Mouse (Mus musculus) limb, embryonic 14.5 days (tissue): ENCODE data around the gene Lrrc34. TPM values are rescaled to one million over a fixed set of nuclear protein-coding genes. Genes with fewer than 3 reads are reported as not detected.

Experiments used
- ATAC-seq: fragments of 200-750 bp; cut with Nextera tagmentation; 2 replicates; pipeline ENCODE4 v1.8.0; 2017; ENCODE audit warnings: low read depth, moderate number of reproducible peaks, moderate TSS enrichment; ENCODE audit not compliant: low FRiP score
- DNase-seq: peaks from one replicate; pipeline ENCODE4 v3.0.0-alpha.2; 2015; ENCODE audit warnings: low spot score
- H3K27ac ChIP-seq: fragments of 300-500 bp; sonication (generic); replicated peaks from 2 replicates; pipeline ENCODE4 v1.5.1; 2014; ENCODE audit warnings: low read depth, mild to moderate bottlenecking, low read length, moderate library complexity, mixed read lengths
- H3K27me3 ChIP-seq: fragments of 300-500 bp; sonication (generic); 2 replicates; pipeline ENCODE4 v1.6.1; 2014; ENCODE audit warnings: low read length, mixed read lengths; ENCODE audit not compliant: control insufficient read depth, insufficient read depth
- H3K36me3 ChIP-seq: fragments of 300-500 bp; sonication (generic); 2 replicates; pipeline ENCODE4 v1.6.1; 2014; ENCODE audit warnings: mild to moderate bottlenecking, low read length, moderate library complexity, mixed read lengths; ENCODE audit not compliant: control insufficient read depth, insufficient read depth
- H3K4me1 ChIP-seq: fragments of 300-500 bp; sonication (generic); 2 replicates; pipeline ENCODE4 v1.6.1; 2014; ENCODE audit warnings: antibody characterized with exemption, low read length, mixed read lengths; ENCODE audit not compliant: control insufficient read depth, insufficient read depth
- H3K4me2 ChIP-seq: fragments of 300-500 bp; sonication (generic); replicated peaks from 2 replicates; pipeline ENCODE4 v1.6.1; 2014; ENCODE audit warnings: low read depth, mild to moderate bottlenecking, low read length, moderate library complexity; ENCODE audit not compliant: severe bottlenecking
- H3K4me3 ChIP-seq: fragments of 300-500 bp; sonication (generic); replicated peaks from 2 replicates; pipeline ENCODE4 v1.5.1; 2014; ENCODE audit warnings: low read length
- H3K9ac ChIP-seq: fragments of 300-500 bp; sonication (generic); 2 replicates; pipeline ENCODE4 v1.6.1; 2014; ENCODE audit warnings: mild to moderate bottlenecking, low read depth, low read length, moderate library complexity; ENCODE audit not compliant: severe bottlenecking
- H3K9me3 ChIP-seq: fragments of 300-500 bp; sonication (generic); 2 replicates; pipeline ENCODE4 v1.6.1; 2016; ENCODE audit warnings: low read length; ENCODE audit not compliant: control insufficient read depth
- POLR2A ChIP-seq: fragments of 200-500 bp; IDR thresholded peaks from 2 replicates; pipeline ENCODE4 v1.8.0; 2012; ENCODE audit warnings: inconsistent platforms, mild to moderate bottlenecking, moderate library complexity, borderline replicate concordance; ENCODE audit not compliant: insufficient read depth, insufficient read length; ENCODE audit errors: extremely low read depth
- WGBS: fragments of 180-500 bp; shearing (Covaris S2); extraction: QIAGEN DNeasy Blood & Tissue Kit; methylation state at CpG from one replicate; pipeline ENCODE4 v1.1.7; 2014; 5-methylcytosine and 5-hydroxymethylcytosine counted together
- polyA plus RNA-seq, 2 experiments: library from polyadenylated mRNA; depleted of rRNA in 1 of 2; stranded (reverse) in 1 of 2; unstranded in 1 of 2; fragments of >200 nt; fragmentation: Nextera tagmentation in 1 of 2; extraction: Ambion mirVana in 1 of 2; gene quantifications; 2 replicates each; pipeline versions ENCODE4 v1.2.1 to v1.2.3; 2012 to 2014

Gene Lrrc34
- polyA plus RNA-seq (2012; rRNA removed) (0.27 and 0.52 TPM in 2 replicates), polyA plus RNA-seq (2014; fragmentation: Nextera tagmentation; extraction: Ambion mirVana) (0.76 and 1.3 TPM in 2 replicates)

GRCm38 (mm10) chr3:30647440-30648090 is at the start of gene Lrrc34:
Gene Lrrc34 (minus strand): TSS chr3:30647869.
- peak within 1 kb of the TSS; percentile 78 for H3K4me2 ChIP-seq
- peak within 1 kb of the TSS; percentile 49 for H3K9ac ChIP-seq
- TF ChIP-seq POLR2A, result no peak
- H3K27me3 ChIP-seq, result no peaks in the 10 kb centered on the region
- peak within 1 kb of the TSS; percentile 36 for H3K4me3 ChIP-seq
- ATAC-seq (peak; percentile 86), DNase-seq (peak; percentile 68)
- no peaks in the 10 kb centered on the region for H3K9me3 ChIP-seq
- peaks cover 4% of the 10 kb centered on the region; the same call in 1 of the 2 replicates for H3K4me1 ChIP-seq
- no peak within 1 kb of the TSS for H3K27ac ChIP-seq
- WGBS, result 3% methylated on average over 20 of the region's 25 CpGs
- no peaks in the 10 kb centered on the region for H3K36me3 ChIP-seq

GRCm38 (mm10) chr3:30696346-30696745 is 48.7 kb upstream of the Lrrc34 start:
- Histone ChIP-seq H3K27me3 (no peaks in the 10 kb centered on the region), H3K36me3 (no peaks in the 10 kb centered on the region), H3K9me3 (no peaks in the 10 kb centered on the region), H3K4me2 (no peak overlapping the region), H3K4me1 (0 out of 2 replicates have a peak, but pooled peaks cover 3% of the 10 kb centered on the region), H3K9ac (no peak overlapping the region), H3K4me3 (no peak overlapping the region), H3K27ac (no peak overlapping the region)
- ATAC-seq (no peak), DNase-seq (peak; percentile 74)
- 11% methylated on average over 2 of the region's 2 CpGs for WGBS
- no peak for TF ChIP-seq POLR2A

GRCm38 (mm10) chr3:30695661-30696060 is 48.0 kb upstream of the Lrrc34 start:
- no peaks in the 10 kb centered on the region for H3K27me3 ChIP-seq
- DNase-seq (no peak), ATAC-seq (no peak)
- H3K9me3 ChIP-seq, result no peaks in the 10 kb centered on the region
- no peak overlapping the region for H3K27ac ChIP-seq
- no peaks in the 10 kb centered on the region for H3K36me3 ChIP-seq
- H3K9ac ChIP-seq, result no peak overlapping the region
- TF ChIP-seq POLR2A, result no peak
- H3K4me3 ChIP-seq, result no peak overlapping the region
- 0 out of 2 replicates have a peak, but pooled peaks cover 3% of the 10 kb centered on the region for H3K4me1 ChIP-seq
- WGBS, result 85% methylated on average over 2 of the region's 2 CpGs
- H3K4me2 ChIP-seq, result no peak overlapping the region

- no peak overlapping the region for H3K4me2 ChIP-seq
- no peaks in the 10 kb centered on the region for H3K27me3 ChIP-seq
- WGBS, result 62% methylated on average over 7 of the region's 7 CpGs
- DNase-seq (no peak), ATAC-seq (no peak)
- H3K36me3 ChIP-seq, result no peaks in the 10 kb centered on the region
- TF ChIP-seq POLR2A, result no peak
- H3K9me3 ChIP-seq, result no peaks in the 10 kb centered on the region
- no peak overlapping the region for H3K27ac ChIP-seq
- no peak overlapping the region for H3K4me3 ChIP-seq
- 0 out of 2 replicates have a peak, but pooled peaks cover 3% of the 10 kb centered on the region for H3K4me1 ChIP-seq
- H3K9ac ChIP-seq, result no peak overlapping the region
Observed at GRCm38 (mm10) chr3:30690976-30691375, 43.3 kb upstream of the Lrrc34 start.

GRCm38 (mm10) chr3:30687216-30687615 is 39.5 kb upstream of the Lrrc34 start:
- H3K4me1 ChIP-seq, result no peaks in the 10 kb centered on the region
- no peaks in the 10 kb centered on the region for H3K27me3 ChIP-seq
- 69% methylated on average over 3 of the region's 3 CpGs for WGBS
- no peaks in the 10 kb centered on the region for H3K36me3 ChIP-seq
- ATAC-seq (no peak), DNase-seq (no peak)
- no peak for TF ChIP-seq POLR2A
- no peak overlapping the region for H3K27ac ChIP-seq
- H3K9me3 ChIP-seq, result no peaks in the 10 kb centered on the region
- H3K9ac ChIP-seq, result no peak overlapping the region
- no peak overlapping the region for H3K4me2 ChIP-seq
- no peak overlapping the region for H3K4me3 ChIP-seq

- ATAC-seq (no peak), DNase-seq (no peak)
- TF ChIP-seq POLR2A, result no peak
- no peak overlapping the region for H3K27ac ChIP-seq
- H3K4me2 ChIP-seq, result no peak overlapping the region
- 79% methylated on average over 6 of the region's 6 CpGs for WGBS
- no peaks in the 10 kb centered on the region for H3K27me3 ChIP-seq
- no peaks in the 10 kb centered on the region for H3K4me1 ChIP-seq
- no peaks in the 10 kb centered on the region for H3K36me3 ChIP-seq
- no peaks in the 10 kb centered on the region for H3K9me3 ChIP-seq
- H3K4me3 ChIP-seq, result no peak overlapping the region
- no peak overlapping the region for H3K9ac ChIP-seq
Observed at GRCm38 (mm10) chr3:30683190-30683589, 35.5 kb upstream of the Lrrc34 start.
